Mouse (Mus musculus): ENCODE results near the gene Cnp. TPM values are rescaled to one million over a fixed set of nuclear protein-coding genes. Genes with fewer than 3 reads are reported as not detected.
A peak's percentile ranks its signal among the peaks of the same experiment; 100 is the strongest.

Cnp gene
- polyA plus RNA-seq, 1 experiment from 2014 or later: 32.0 TPM

DNA sequence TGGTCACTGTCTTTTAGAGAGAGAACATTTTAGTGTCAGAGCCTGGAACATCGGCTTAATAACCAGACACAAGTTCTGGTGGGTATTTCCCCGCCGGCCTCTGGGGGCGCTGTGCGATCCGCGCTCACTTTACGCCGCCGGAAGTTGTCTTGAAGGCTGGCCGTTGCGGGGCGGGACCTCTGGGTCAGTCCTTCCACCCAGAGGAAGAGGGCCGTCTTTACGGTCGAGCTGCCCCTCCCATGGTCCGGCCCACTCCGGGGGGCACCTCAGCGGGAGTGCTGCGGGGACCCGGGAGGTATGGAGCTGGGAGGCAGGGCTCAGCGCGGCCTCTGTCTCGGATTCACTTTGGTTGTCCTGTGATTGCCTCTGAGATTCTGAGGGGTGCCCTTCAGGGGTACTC, 48.0 kb downstream of the Cnp start:
- peak overlapping the region; percentile 94 for H3K27ac ChIP-seq (replicated peaks)
- no peaks in the 10 kb centered on the region for H3K27me3 ChIP-seq
- peaks cover 30% of the 10 kb centered on the region for H3K36me3 ChIP-seq
- H3K4me1 ChIP-seq: peaks cover 30% of the 10 kb centered on the region
- no peaks in the 10 kb centered on the region for H3K9me3 ChIP-seq (replicated peaks)
- peak overlapping the region; percentile 79 for H3K9ac ChIP-seq
- ATAC-seq (ENCODE audit: insufficient number of reproducible peaks, low FRiP score, low TSS enrichment, low read depth): peak; percentile 84
- WGBS: under 1% methylated on average over 24 of the region's 24 CpGs
- H3K4me2 ChIP-seq (replicated peaks): peak overlapping the region; percentile 60
- peak overlapping the region; percentile 83 for H3K4me3 ChIP-seq (replicated peaks)

DNA sequence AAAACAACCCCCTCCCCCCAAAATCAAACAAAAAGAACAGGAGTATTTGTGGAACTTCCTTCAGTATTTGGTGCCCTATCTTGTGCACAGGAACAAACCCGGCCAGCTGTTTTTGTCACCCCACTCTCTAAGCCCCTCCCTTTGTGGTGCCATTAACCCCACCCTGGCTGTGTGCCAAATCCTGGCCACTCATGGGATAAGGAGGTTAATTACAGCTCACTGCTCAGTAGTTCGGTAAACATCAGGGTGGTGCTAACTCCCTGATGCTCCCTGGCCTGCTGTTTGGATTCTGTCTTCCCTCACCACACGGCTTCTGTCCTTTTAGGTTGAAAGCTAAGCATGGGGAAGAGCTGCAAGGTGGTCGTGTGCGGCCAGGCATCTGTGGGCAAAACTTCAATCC, 49.2 kb downstream of the Cnp start:
- ATAC-seq (ENCODE audit: insufficient number of reproducible peaks, low FRiP score, low TSS enrichment, low read depth): no peak
- H3K4me2 ChIP-seq (replicated peaks): peak overlapping the region; percentile 60
- H3K4me1 ChIP-seq: peaks cover 28% of the 10 kb centered on the region
- WGBS: 39% methylated on average over 5 of the region's 5 CpGs
- H3K9me3 ChIP-seq (replicated peaks): no peaks in the 10 kb centered on the region
- H3K27ac ChIP-seq (replicated peaks): peak overlapping the region; percentile 94
- H3K4me3 ChIP-seq (replicated peaks): peak overlapping the region; percentile 83
- peaks cover 30% of the 10 kb centered on the region for H3K36me3 ChIP-seq
- no peak overlapping the region for H3K9ac ChIP-seq
- no peaks in the 10 kb centered on the region for H3K27me3 ChIP-seq

DNA sequence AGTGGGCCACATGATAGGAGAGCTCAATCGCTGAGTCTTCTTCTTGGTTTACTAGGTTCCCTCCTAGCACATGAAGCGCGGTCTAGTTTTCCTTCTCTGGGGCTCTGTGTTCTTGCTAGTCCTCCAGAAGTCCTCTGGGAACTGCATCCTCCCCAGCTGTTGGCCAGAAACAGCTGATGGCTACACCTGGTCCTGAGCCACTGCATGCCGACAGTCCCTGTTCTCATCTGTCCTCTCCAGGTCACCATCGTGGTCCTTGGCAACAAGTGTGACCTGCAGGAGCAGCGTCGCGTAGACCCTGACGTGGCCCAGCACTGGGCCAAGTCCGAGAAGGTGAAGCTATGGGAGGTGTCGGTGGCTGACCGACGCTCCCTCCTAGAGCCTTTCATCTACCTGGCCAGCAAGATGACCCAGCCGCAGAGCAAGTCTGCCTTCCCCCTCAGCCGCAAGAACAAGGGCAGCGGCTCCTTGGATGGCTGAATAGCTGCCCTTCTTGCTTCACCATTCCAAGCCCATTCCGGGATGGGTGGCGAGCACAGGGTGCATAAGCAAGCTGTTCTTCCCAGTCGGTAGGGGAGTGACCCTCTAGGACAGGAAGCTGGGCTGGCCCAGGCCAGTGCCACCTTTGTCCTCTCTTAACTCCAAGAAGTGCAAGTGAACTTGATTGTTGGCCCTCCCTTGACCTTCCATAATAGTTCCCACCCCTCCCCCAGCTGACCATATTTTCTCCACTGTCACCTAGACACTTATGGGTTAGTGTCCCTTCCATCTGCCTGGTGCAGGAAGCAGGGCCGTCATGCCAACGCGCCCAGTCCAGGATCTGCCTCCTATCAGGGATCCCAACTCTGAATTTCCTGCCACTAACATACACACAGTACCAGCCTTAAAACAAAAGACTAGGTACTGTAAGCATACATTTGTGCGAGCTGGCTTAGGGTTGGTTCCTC, 51.3 kb downstream of the Cnp start:
- Histone ChIP-seq H3K4me2 (replicated peaks) (no peak overlapping the region), H3K9ac (no peak overlapping the region), H3K9me3 (replicated peaks) (no peaks in the 10 kb centered on the region), H3K27me3 (no peaks in the 10 kb centered on the region), H3K4me1 (peaks cover 27% of the 10 kb centered on the region), H3K27ac (replicated peaks) (no peak overlapping the region), H3K4me3 (replicated peaks) (no peak overlapping the region), H3K36me3 (peaks cover 30% of the 10 kb centered on the region)
- WGBS: 91% methylated on average over 23 of the region's 23 CpGs
- no peak for ATAC-seq (ENCODE audit: insufficient number of reproducible peaks, low FRiP score, low TSS enrichment, low read depth)

DNA sequence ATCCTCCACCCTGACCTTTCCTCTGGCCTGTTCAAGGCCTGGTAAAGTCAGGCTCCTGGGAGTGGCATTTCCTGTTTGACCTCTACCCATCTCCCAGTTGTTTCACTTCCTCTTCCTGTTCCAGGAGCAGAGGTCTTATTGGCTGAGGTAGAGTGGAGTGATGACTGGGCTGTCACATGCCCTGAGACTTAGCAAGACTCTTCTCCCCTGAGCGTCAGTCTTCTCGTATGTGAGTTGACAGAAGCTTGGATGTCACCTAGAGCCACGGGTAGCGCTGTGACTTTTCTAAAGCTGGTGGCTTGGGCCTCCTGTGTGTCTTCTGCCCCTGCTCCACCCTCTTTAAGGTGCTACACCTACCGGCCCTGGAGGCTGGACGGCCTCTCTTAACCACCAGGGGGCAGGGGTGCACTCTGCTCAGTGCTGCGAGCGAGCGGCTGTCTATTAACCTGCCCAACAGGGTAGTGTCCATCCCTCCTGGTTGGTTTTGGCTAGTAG, 52.0 kb downstream of the Cnp start:
- no peak overlapping the region for H3K4me2 ChIP-seq (replicated peaks)
- H3K9ac ChIP-seq: no peak overlapping the region
- WGBS: 20% methylated on average over 9 of the region's 9 CpGs
- H3K9me3 ChIP-seq (replicated peaks): no peaks in the 10 kb centered on the region
- H3K4me1 ChIP-seq: peaks cover 27% of the 10 kb centered on the region
- H3K4me3 ChIP-seq (replicated peaks): no peak overlapping the region
- ATAC-seq (ENCODE audit: insufficient number of reproducible peaks, low FRiP score, low TSS enrichment, low read depth): no peak
- peaks cover 30% of the 10 kb centered on the region for H3K36me3 ChIP-seq
- no peaks in the 10 kb centered on the region for H3K27me3 ChIP-seq
- no peak overlapping the region for H3K27ac ChIP-seq (replicated peaks)

DNA sequence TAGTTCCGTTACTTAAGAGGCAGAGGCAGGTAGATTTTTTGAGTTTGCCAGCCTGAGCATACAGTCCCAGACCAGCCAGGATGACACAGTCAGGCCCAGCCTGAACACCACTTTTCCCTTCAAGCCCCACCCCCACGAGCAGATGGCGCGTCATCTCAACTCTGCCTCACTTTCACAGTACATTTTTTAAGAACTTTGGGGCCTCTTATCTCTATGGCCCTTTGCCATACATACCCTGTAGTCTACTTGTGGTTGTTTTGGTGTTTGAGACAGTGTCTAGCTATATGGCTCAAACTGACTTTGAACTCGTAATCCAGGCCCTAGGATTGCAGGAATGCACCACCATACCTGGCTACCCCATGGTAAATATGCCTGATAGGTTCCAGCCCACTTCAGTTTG, 53.4 kb downstream of the Cnp start:
- Histone ChIP-seq H3K27ac (replicated peaks) (no peak overlapping the region), H3K4me2 (replicated peaks) (no peak overlapping the region), H3K4me1 (peaks cover 27% of the 10 kb centered on the region), H3K36me3 (peaks cover 30% of the 10 kb centered on the region), H3K4me3 (replicated peaks) (no peak overlapping the region), H3K9me3 (replicated peaks) (no peaks in the 10 kb centered on the region), H3K27me3 (no peaks in the 10 kb centered on the region), H3K9ac (no peak overlapping the region)
- WGBS: 83% methylated on average over 5 of the region's 5 CpGs
- ATAC-seq (ENCODE audit: insufficient number of reproducible peaks, low FRiP score, low TSS enrichment, low read depth): no peak

DNA sequence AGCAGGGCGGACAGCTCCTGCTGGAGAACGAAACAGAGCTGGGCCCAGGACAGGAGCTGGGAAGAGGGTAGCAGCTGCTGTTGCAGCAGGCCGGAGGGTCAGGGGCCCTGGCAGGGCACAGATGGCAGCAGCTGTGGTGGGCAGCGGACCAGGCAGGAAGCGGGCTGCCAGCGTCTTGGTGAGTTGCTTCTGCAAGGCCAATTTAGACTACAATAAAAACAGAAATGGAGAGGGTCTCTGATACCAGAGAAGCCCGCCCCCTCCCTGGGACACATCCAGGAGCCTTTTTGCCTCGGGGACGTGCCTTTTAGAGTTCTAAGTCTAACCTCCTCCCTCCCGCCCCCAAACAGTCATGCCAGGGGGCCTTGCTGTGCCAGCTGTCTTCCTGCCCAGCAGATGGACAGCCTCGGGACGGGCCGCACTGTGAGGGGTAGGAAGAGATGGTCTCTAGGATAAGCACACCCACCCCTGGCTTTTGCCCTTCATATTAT, 54.2 kb downstream of the Cnp start:
- no peak overlapping the region for H3K9ac ChIP-seq
- H3K27ac ChIP-seq (replicated peaks): no peak overlapping the region
- no peak for ATAC-seq (ENCODE audit: insufficient number of reproducible peaks, low FRiP score, low TSS enrichment, low read depth)
- H3K36me3 ChIP-seq: peaks cover 30% of the 10 kb centered on the region
- no peak overlapping the region for H3K4me3 ChIP-seq (replicated peaks)
- H3K4me2 ChIP-seq (replicated peaks): no peak overlapping the region
- H3K27me3 ChIP-seq: no peaks in the 10 kb centered on the region
- WGBS: 47% methylated on average over 13 of the region's 13 CpGs
- peaks cover 21% of the 10 kb centered on the region for H3K4me1 ChIP-seq
- H3K9me3 ChIP-seq (replicated peaks): no peaks in the 10 kb centered on the region

DNA sequence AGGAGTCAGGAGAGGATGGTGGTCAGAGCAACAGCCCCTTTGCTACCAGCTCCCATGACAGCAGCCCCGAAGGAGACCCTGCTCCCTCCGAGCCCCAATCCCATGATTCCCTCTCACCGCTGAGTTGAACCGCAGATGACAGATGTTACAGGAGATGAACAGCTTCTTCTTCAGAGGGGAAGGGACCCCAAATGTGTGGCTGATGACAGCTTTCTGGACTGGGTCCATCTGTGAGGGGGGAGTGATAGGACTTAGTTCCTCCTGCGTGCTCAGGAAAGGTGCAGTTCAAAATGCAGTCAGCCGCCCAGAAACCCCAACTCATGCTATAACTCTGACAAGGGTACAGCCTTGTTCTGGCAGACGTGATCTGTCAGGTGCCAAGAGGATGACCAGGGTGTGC, 59.8 kb downstream of the Cnp start:
- peaks cover 6% of the 10 kb centered on the region for H3K27me3 ChIP-seq
- no peak overlapping the region for H3K4me2 ChIP-seq (replicated peaks)
- no peaks in the 10 kb centered on the region for H3K4me1 ChIP-seq
- H3K4me3 ChIP-seq (replicated peaks): no peak overlapping the region
- no peak overlapping the region for H3K9ac ChIP-seq
- ATAC-seq (ENCODE audit: insufficient number of reproducible peaks, low FRiP score, low TSS enrichment, low read depth): no peak
- WGBS: 66% methylated on average over 7 of the region's 7 CpGs
- no peaks in the 10 kb centered on the region for H3K36me3 ChIP-seq
- H3K27ac ChIP-seq (replicated peaks): no peak overlapping the region
- no peaks in the 10 kb centered on the region for H3K9me3 ChIP-seq (replicated peaks)

DNA sequence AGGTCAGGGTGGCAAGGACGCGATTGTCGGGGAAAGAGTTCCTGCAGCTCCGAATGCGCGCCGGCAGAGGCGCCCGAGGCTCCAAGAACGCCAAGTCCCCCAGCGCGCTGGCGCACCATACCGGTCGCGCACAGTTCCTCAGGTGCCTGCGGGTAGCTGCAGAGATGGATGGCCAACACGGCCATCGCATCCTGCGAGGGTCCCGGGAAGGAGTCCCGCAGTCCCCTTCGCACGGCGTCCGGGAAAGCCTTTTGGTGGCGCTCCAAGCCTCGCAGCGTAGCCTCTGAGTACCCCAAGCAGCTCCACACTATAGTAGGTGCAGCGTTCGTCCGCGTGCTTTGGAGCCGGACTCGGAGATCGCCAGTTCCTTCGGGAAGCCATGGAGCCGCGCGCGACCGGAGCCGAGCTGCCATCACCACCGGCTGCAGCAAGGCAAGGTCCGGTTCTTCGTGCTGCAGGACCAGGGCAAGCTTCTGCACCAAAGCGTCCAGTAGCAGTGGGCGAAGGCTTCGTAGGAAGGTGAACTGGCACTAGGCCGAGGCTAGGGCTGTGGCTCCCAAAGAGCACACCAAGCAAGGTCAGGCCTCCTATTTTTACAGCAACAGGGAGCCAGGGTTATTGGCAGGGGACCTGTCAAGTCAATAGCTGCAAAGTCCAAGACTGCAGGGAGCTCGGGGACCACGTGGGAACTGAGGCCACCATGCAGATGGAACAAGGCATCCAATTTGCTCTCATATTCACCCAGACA, 65.6 kb downstream of the Cnp start:
- 8% methylated on average over 52 of the region's 52 CpGs for WGBS
- H3K27me3 ChIP-seq: peaks cover 24% of the 10 kb centered on the region
- no peak for ATAC-seq (ENCODE audit: insufficient number of reproducible peaks, low FRiP score, low TSS enrichment, low read depth)

More for the DNA sequence above, 65.6 kb downstream of the Cnp start:
- Histone ChIP-seq H3K4me2 (replicated peaks) (peak overlapping the region; percentile 85), H3K4me1 (peaks cover 8% of the 10 kb centered on the region), H3K9ac (no peak overlapping the region), H3K4me3 (replicated peaks) (peak overlapping the region; percentile 41), H3K9me3 (replicated peaks) (no peaks in the 10 kb centered on the region), H3K36me3 (no peaks in the 10 kb centered on the region), H3K27ac (replicated peaks) (no peak overlapping the region)

Other genes with a start within 250 kb of the Cnp start
- gene Gast, start 240.5 kb upstream of the Cnp start, polyA plus RNA-seq (2015; fragmentation: Nextera tagmentation; extraction: Ambion mirVana): 6.0 and 6.7 TPM in 2 replicates
- gene Hap1, start 218.8 kb upstream of the Cnp start, polyA plus RNA-seq (2015; fragmentation: Nextera tagmentation; extraction: Ambion mirVana): 7.0 and 10.6 TPM in 2 replicates
- 232 and 256 TPM in 2 replicates for gene Jup, start 177.1 kb upstream of the Cnp start, polyA plus RNA-seq (2015; fragmentation: Nextera tagmentation; extraction: Ambion mirVana)
- gene P3h4, start 160.1 kb upstream of the Cnp start, polyA plus RNA-seq (2015; fragmentation: Nextera tagmentation; extraction: Ambion mirVana): 89.9 and 91.1 TPM in 2 replicates
- 212 TPM in 2 replicates for gene Fkbp10, start 159.2 kb upstream of the Cnp start, polyA plus RNA-seq (2015; fragmentation: Nextera tagmentation; extraction: Ambion mirVana)
- 134 and 135 TPM in 2 replicates for gene Nt5c3b, start 133.1 kb upstream of the Cnp start, polyA plus RNA-seq (2015; fragmentation: Nextera tagmentation; extraction: Ambion mirVana)
- 1.1 and 1.2 TPM in 2 replicates for gene Klhl10, start 133.0 kb upstream of the Cnp start, polyA plus RNA-seq (2015; fragmentation: Nextera tagmentation; extraction: Ambion mirVana)
- 8.2 and 9.9 TPM in 2 replicates for gene Klhl11, start 102.2 kb upstream of the Cnp start, polyA plus RNA-seq (2015; fragmentation: Nextera tagmentation; extraction: Ambion mirVana)
- gene Acly, start 46.9 kb upstream of the Cnp start, polyA plus RNA-seq (2015; fragmentation: Nextera tagmentation; extraction: Ambion mirVana): 137 and 152 TPM in 2 replicates
- gene Ttc25, start 29.3 kb upstream of the Cnp start, polyA plus RNA-seq (2015; fragmentation: Nextera tagmentation; extraction: Ambion mirVana): 3.9 and 6.0 TPM in 2 replicates
- 74.6 and 75.5 TPM in 2 replicates for gene Nkiras2, start 44.3 kb downstream of the Cnp start, polyA plus RNA-seq (2015; fragmentation: Nextera tagmentation; extraction: Ambion mirVana)
- gene Dnajc7, start 45.3 kb downstream of the Cnp start, polyA plus RNA-seq (2015; fragmentation: Nextera tagmentation; extraction: Ambion mirVana): 242 and 256 TPM in 2 replicates
- gene Zfp385c, start 117.6 kb downstream of the Cnp start, polyA plus RNA-seq (2015; fragmentation: Nextera tagmentation; extraction: Ambion mirVana): 2.0 and 3.1 TPM in 2 replicates
- 3.4 and 5.9 TPM in 2 replicates for gene Dhx58, start 129.4 kb downstream of the Cnp start, polyA plus RNA-seq (2015; fragmentation: Nextera tagmentation; extraction: Ambion mirVana)
- gene Kat2a, start 137.6 kb downstream of the Cnp start, polyA plus RNA-seq (2015; fragmentation: Nextera tagmentation; extraction: Ambion mirVana): 54.6 and 61.1 TPM in 2 replicates
- gene Hspb9, start 138.9 kb downstream of the Cnp start, polyA plus RNA-seq (2015; fragmentation: Nextera tagmentation; extraction: Ambion mirVana): 0.55 TPM in 1 of 2 replicates, not detected in the other
- 31.0 and 33.2 TPM in 2 replicates for gene Rab5c, start 163.3 kb downstream of the Cnp start, polyA plus RNA-seq (2015; fragmentation: Nextera tagmentation; extraction: Ambion mirVana)
- 0.64 and 1.1 TPM in 2 replicates for gene Kcnh4, start 185.0 kb downstream of the Cnp start, polyA plus RNA-seq (2015; fragmentation: Nextera tagmentation; extraction: Ambion mirVana)
- not detected in 2 replicates for gene Hcrt, start 188.0 kb downstream of the Cnp start, polyA plus RNA-seq (2015; fragmentation: Nextera tagmentation; extraction: Ambion mirVana)
- 7.2 and 9.2 TPM in 2 replicates for gene Ghdc, start 196.1 kb downstream of the Cnp start, polyA plus RNA-seq (2015; fragmentation: Nextera tagmentation; extraction: Ambion mirVana)

Data from embryonic facial prominence, embryonic 15.5 days (tissue).